Mouse (Mus musculus) lung, adult 18-20 months (tissue): ENCODE measurements around the gene Gnat1.

ENCODE experiments used
- DNase-seq, 2 experiments: peaks; one replicate each; pipeline ENCODE4 v3.0.0; 2022; ENCODE audit warnings: mixed read lengths in 2 of 2

The Gnat1 gene

DNA sequence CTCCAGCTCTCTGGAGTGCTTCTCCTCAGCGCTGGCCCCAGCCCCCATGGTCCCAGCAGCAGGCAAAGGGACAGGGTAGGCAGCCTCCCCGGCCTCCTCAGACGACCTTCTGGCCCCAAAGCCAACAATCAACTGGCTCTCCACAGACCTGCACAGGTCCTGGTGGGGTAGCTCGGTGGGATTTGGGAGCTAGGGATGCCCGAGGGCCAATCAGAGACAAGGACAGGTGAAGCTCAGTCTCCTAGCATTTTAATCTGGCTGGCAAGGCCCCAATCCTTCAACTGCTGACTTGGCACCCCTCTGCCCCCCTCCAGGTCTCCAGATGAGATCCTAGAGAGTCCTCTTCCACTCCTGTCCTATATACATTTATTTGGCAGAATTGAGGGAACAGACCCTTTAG, at the start of gene Gnat1:
Gene Gnat1 (minus strand): TSS at position 212 of the 400 bp plus-strand sequence.
- no peak for DNase-seq

DNA sequence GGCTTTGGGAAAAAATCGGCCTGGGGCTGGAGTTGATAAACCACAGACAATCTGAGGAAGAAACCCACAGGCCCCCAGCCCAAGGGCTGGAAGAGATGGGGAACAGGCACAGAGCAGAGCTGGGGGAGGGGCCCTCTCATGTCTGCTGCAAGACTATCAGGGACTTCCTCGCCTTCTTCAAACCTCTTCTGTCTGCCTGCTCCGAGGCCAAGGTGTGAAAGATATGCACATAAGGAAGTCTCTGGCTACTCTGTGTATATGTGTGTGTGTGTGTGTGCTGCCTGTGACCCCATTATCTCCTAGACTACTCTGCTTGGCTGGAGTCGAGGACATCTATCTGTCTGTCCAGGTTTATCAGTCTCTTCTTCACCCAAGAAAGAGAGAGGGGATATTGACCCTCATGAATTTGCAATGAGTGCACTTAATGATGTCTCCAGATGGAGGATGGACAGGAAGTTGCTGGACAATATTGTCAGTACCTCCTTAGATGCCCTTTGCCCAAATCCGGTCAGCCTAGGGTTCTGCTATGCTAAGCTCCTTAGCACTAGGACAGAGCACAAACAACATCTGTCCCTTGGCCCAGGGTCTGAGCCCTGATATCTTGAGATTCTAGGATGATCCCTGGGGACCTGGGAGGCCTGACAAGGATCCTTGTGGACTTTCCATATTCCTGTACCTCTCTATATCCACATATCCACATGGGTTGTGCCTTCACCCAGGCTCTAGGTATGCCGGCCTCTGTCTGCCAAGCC, 49.6 kb upstream of the Gnat1 start:
- DNase-seq = no peak

DNA sequence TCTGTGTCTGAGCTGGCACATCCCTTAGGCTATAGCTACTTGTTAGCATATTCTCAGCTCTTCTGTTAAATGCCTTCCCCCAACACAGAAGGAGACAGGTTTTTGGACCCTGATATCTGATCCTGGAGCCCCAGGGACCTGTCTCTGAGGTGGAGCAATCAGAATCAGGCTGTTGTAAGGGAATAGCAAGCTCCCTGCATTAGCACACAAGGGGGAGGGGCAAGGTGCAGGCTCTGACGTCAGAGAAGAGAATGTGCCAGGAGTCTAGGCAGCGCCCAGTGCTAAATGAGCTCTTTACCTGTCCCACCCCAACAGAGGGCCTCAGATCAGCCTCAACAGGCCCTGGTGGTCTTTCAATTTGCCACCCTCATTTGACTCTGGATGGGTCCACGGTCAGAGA, 47.5 kb upstream of the Gnat1 start:
- peak in 1 of 2 experiments; percentile 64 for DNase-seq

DNA sequence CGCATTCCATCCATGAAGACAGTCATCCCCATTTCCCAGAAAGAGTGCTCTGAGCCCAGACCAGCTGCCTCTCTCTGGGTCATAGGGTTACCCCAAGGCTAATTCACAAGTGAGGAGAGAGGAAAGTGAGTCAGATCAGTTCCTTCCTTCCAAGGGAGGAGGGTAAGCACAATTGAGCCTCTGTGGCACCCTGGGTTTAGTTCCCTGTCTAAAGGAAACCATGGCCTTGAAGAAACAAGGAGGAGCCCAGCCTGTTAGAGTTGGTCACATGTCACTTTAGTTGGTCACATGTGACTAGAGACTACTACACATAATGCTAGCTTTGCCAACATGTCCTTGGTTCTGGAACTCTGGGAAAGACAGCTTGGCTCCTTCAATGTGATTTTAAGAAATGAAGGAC, 45.3 kb upstream of the Gnat1 start:
- DNase-seq = no peak

DNA sequence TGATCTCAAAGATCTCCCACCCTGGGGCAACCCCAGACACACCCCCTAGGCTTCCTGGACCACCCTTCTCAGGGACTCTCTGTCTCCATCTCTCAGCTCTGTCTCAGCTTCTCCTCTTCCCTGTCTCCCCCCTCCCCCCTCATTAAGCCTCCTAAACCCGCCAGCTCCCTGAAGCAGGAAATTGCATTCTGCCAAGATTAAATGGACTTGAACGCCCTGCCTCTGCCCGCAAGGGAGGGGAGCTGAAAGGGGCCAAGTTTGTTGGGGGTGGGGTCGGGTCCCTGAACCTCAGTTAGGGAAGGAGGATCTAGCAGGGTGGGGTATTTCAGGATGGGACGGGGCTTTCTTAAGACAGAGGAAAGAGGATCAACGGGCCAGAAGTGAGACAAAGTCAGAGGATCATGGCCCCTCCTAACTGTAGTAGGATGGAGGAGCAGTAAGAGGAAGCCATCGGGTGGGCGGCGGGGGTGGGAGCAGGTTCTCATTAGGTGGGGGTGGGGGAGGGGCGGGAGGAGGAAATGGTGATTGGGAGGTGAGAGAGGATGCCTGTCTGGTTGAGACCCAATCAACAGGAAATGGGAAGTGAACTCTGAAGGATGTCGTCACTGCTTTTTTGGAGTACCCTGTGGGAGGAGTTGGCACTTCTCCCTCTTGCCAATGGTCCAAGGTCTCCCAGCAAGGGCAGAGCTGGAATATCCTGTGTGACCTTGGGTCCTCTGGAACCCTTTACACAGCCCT, 44.5 kb upstream of the Gnat1 start:
- DNase-seq = peak; percentile 83 to 89

DNA sequence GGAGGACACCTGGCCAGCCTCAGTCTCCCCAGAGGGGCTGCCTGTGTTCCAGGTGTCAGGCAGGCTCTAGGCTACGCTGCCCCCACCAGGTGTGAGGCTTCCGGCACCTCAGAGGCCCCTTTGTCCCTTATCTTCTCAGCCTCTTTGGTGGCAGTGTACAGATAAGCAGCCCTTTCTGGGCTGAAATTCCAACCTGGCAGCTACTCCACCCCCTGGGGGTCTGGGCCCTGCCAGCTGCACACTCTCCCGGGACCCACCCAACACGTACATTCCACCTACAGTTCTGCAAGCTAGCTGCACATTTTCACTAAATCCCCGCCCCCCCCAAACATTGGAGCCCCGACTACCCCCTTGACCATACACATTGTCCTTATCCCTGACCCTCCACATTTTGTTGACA, 43.8 kb upstream of the Gnat1 start:
- no peak for DNase-seq

DNA sequence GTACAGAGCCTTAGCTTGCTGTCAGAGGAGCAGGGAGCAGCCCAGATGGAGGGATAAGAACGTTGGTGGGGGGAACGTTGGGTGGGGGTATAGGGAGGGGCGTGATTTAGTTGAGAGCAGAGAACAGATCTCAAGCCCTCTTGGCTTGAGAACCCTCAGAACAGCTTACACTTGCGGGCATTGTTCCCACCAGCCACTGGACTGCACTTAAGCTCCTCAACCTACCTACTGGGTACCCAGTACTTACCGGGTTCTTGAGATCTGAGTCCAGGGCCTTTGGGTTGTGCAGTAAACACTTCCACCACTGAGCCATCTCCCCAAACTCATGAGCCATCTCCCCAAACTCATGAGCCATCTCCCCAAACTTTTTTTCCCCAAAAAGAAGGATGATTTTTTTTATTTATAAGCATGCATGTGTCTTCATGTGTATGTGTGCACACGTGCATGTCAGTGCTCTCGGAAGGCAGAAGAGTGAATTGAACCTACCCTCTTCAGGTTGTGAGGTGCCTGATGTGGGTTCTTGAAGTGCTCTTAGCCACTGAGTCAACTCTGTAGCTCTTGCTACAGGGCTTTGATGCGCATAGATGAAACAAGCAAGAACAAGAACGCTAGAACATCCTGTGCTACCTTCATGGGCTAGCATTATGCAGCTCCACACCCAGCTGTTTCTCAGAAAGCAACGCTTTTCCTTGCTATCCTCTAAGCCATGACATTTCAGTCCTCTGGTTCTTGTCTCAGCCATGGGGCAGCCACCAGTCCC, 39.4 kb upstream of the Gnat1 start:
- peak; percentile 57 to 68 for DNase-seq

DNA sequence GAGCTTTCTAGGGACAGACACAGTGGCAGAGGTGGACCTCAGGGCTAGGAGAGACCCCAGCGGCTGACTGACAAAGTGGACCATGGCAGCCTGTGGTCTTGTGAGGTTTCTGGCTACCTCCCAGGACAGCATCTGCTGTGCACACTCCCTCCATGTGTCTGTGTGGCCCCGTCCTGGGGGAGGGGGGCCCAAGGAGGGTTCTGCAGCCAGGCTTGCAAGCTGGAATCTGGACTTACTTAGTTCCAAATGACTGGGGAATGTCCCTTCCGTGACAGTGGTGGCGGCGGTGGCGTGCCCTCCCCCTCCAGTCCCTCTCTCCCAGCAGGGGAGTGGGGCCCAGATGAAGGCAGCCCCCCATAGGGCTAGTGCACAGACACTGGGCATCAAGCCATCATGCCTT, 37.4 kb upstream of the Gnat1 start:
- DNase-seq = no peak

DNA sequence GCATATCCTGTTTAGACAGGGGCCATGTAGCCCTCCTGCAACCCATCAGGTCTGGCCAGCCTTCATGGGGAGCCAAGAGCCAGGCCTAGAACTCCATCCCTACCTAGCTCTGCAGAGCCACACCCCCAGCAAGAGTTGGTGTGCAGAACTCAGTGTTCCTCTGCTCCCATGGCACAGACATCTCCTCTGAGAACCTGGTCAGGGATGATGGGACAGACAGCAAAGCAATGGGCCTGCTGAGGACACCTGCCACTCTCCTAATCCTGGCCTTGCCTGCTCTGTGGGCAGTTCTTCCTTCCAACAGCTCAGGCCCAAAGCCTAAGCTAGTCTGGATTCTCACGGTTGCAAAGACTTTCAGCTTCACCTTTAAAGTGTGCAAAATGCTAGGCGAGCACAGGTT, 36.1 kb upstream of the Gnat1 start:
- DNase-seq = no peak

DNA sequence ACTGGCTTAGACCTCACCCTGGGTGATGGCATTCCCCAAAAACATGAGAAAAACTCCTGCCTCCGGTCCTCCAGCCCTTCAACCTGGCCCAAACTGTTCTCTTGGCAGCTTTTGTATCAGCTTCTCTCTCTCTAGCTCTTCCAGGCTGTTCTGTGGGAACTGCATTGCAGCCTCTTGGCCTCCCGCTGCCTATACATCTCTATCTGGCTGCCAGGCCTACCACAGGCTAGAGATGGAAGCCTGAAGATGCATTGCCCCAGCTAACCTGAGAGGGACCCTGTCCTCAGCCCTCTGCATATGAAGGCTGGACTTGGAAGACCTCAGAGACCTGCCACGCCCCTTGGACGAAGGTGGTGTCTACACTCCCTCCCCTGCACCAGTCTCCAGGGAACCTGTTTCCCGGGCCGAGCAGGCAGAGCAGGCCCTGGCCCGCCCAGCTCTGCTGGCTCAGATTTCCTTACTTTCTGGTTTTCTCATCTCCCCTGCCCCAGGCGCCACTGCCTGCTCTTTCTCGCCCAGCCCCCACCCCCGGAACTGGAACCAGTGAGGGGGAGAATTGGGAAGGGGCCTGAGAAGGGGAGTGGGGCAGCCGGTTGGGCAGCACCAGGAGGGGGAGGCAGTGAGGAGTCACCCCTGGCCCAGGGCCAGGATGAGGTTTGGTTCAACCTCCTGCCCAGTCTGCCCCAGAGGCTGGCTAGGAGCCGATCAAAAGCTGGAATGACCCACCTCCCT, 34.9 kb upstream of the Gnat1 start:
- DNase-seq = peak; percentile 63 to 80

DNA sequence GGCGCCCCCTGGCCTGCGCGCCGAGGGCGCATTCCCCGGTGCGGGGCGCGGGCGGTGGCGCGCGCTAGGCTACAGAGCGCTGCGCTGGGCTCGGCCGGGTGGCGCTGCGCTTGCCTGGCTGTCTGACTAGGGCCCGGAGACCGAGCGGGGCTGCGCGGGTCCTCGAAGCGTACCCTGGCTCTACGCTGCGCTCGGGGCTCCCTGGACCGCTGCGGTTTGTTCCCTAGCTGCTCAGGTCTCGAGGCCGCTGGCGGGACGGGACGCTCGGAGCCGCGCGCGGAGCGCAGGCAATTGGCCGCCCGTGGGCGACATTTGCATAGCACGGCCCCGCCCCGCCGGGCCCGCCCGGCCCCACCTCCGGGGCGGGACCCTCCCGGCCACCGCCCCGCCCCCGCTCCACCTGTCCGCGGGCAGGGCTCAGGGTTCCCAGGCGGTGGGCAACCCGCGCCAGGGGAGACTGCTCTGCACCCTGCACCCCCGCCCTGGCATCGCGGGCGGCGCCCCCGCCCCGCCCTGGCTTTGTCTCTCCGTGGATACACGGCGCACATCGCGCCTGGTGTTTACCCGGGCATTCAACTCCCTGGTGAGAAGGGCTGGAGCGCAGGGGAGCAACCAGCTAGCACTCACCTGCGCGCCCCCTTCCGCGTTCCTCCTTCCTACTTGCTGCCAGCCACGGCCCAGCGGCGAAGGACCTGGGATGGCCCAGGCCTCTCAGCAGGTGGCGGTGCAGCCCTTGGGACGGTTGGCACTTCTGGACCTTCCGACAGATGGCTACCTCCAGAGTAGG, 30.4 kb upstream of the Gnat1 start, which contains the start of gene Sema3f:
Gene Sema3f (minus strand): TSS at position 779 of the 787 bp plus-strand sequence.
- peak; percentile 85 to 91 for DNase-seq

DNA sequence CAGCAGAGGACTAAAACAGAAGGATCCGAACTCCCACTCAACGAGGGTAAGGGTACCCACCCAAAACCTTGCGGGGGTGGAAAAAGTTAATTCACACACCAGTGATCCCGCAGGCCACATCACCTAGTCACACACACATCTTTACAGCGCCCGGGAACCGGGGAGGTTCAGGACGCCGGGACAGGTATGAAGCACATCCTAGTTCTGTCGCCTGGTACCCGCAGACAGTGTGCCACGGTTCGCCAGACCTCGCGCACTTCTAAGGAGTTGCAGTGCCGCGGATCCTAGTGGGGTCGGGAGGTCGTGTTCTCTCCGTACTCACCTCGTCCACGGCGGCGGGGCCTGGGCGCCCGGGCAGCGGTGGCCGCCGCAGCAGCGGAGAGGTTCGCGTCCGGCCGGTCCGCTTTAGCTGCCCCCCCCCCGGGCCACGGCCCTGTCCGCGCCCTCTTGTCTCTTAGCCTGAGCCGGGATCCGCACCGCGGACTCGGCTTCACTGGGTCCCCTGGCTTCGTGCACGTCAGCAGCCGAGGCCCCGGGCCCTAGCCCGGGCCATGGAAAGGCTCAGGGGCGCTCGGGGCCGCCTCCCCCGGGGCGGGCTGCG, 29.7 kb upstream of the Gnat1 start:
- no peak for DNase-seq

DNA sequence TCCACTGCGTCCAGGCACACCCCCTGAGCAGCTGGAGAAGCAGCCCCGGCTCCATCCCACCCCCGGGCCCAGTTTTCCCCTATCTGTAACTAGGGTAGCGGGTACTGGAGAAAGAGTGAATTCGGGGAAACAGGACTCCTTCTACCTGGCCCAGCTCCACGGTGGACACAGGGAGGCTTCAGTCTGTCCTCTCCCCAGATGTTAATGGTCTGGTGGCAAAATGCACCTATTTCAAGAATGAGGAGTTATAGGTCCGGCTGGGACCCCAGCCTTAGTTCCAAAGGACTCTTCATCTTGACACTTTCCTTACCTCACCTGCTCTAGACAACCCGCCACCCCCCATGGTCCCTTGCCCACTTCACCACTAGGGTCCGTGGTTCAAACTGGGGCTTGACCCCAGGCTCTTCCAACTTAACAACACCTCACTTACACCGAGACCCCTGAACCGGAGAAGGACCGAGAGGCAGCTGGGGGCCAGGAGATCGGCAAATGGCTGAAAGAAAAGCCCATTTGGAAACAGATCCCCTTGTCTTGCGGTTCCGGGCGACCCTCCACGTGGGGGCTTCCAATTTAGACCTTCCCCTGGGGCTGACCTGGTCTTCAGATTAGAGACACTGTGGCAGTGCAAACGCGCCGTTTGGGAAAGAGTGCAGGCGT, 29.1 kb upstream of the Gnat1 start:
- no peak for DNase-seq

DNA sequence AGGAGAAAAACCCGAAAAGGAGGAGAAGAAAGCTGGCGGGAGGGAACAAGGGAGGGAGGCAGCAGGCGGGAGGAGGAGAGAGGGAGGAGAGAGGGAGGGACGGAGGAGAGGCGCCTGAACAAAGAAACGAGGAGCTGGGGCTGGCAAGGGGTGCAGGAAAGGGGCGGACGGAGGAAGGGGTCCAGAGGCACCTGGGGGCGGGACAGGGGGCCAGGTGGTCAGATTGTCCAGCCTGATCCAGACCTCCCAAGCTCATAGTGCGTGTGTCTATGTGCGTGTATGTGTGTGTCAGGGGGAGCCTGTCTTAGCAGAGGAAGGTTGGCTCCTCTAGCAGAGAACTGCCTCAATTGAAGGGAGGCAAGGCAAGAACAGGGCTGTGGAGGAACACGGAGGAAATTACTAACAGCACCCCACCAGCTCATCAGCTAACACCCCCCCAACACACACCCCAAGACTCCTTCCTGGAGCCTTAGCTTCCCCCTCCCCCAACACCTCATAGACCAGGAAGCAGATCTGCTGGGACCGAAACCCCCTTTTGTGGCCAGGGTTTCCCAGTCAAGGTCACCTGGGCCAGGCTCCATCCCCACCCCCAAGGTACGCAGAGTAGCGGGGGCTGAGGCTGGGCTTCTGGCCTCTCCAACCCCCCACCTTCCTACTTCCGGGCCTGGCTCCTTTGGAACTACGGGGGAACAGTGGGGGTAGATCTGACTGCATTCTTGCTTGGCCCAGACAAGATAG, 28.4 kb upstream of the Gnat1 start:
- peak in 1 of 2 experiments; percentile 42 for DNase-seq

DNA sequence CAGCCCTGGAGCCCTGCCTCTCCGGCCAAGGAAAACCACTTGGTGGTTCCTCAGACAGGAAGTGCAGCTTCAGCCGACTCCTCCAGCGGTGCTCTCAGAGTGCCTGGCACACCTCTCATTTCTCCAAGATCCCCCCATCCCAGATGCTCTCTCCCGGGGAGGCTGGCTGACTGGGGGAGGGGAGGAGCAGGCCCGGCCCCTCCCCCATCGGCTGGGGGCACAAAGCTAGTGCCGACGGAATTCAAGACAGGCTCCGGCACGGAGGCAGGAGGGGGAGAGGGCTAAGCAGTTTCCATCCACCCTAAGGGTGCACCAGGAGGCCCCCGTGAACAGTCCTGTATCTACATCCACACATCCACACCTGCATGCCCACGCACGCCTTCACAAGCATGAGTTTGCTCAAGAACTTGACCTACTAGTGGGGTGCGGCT, 27.3 kb upstream of the Gnat1 start:
- no peak for DNase-seq

DNA sequence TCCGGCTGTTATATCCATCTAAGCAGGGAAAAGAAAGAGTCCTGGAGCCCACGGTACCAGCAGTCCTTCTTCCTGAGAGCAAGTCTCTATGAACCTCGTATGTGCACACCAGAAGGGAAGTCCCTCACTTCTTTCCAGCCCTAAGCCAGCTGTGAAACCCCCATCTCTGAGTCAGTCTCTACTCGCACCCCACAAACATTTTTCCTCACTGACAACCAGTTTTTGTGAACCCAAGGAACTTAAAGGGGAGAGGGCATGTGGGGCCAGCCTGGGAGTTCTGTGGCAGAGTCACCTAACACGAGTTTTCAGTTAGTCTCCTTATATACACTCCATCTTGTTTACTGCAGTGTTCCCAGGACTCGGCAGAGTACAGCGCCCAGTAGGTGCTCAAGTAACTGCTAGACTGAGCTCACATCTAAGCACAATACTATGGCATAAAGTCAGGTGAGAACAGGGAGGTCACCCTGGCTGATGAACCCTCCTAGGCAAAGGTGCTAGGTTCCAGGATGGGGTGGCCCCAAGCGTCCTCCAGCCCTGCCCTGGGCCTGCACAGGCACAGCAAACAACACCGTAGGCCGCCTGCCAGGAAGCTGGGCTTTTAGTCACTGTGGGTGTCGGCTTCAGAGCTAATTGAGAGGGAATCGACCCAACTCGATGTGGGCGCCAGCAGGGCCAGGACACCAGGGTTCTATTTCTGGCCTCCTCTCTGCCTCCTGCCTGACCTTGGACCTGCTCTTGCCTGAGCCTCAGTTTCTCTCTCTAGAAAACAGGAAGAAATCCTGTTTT, 24.0 kb upstream of the Gnat1 start:
- peak; percentile 73 to 82 for DNase-seq

DNA sequence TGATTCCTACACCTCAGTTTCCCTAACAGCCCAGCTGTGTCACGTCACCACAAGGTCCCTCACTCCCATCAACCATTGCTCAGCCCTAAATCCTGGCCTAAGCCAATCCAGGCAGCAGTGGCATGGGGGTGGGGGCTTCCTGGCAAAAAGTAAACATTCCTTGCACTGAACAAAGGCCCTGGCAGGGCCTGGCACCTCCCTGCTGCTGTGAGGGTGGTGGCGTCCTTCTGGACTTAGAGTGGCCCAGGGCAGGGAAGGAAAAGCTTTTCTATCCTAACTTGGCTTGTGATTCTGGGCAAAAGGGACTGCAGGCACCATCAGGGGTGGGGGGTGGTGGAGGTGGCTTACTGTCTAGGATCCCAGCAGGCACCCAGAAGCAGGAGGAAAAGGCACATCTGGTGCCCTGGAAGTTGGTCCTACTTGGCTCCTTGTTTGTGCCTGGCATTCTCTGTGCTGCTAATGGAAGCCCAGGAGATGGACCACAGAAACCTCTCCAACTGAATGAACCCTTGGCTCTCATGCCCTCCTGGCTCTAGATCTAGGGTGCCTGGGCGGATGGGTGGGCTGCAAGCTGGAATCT, 23.2 kb upstream of the Gnat1 start:
- DNase-seq = peak; percentile 82 to 90

DNA sequence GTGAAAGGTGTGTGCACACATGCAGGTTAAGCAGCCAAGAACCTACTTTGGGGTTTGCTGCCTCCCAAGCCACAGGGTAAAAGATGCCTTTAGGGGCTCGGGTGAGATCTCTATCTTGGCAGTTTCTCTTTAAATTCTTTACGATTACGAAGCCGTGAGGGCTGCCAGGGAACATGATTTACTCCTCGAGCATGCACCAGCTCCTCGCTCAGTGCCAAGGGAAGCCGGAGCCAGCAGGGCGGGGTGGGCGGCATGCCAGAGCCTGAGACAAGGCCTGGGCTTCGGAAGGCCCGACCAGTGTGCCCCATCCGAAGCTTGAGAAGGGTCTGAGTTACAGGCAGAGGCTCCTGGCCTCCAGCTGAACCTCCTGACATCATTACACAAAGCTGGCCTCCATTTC, 22.1 kb upstream of the Gnat1 start:
- DNase-seq = peak; percentile 90 to 95

DNA sequence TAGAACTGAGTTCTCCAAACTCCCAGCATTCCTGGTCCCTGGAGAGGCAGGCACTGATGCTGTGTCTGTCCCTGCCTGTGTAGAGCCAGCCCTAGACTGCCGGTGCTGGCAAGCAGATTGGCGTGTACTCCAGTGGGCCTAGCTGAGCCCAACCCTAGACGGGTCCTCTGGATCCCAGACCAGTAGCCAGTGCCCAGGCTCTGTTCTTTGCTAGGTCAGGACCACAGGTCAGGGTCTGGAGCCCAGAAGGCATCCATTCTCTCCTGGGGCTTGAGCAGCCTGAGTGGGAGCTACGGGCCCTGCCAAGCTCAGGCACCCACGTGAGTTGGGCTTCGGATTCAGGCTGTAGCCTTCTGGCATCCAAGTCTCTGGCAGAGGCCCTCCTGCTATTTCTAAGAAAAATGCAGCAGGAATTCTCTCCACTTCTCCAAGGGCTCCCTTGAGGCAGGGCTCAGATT, 20.6 kb upstream of the Gnat1 start:
- DNase-seq = peak; percentile 42 to 43
